Mouse (Mus musculus): ENCODE results near the gene Efna4.

DNA sequence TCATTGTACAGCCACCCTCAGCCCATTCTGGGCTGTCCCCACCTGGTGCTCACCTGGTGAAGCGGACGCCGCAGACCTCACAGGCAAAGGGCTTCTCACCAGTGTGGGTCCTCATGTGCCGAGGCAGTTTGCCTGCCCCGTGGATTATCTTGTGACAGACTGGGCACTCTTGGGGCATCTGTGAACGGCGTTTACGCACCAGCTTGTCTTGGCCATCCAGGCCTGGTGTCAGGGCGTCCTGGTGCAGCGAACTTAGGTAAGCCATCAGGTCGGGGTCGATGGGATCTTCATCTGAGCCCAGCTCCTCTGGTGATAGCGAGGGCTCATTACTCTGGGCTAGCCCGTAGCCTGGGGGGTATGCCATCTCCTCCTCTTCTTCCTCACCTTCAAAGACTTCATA is 42.5 kb upstream of the Efna4 start:
- no peak for TF ChIP-seq POLR2A (IDR thresholded peaks at IDR 0.05; ENCODE audit: extremely low read depth, insufficient read depth, low read length)
- no peak for TF ChIP-seq CTCF (IDR thresholded peaks at IDR 0.05; ENCODE audit: extremely low read depth, insufficient read depth, low read length)

All from cortical plate, adult 2 months (tissue).